Mouse (Mus musculus): ENCODE data around the gene Zfp689. TPM values are rescaled to one million over a fixed set of nuclear protein-coding genes. Genes with fewer than 3 reads are reported as not detected.
A peak's percentile ranks its signal among the peaks of the same experiment; 100 is the strongest.
"Not testable (repeated sequence)": the region's sequence is repeated elsewhere in the genome, so short reads cannot be mapped to it uniquely, and the experiment has no call there.

The Zfp689 gene
- total RNA-seq (2014; rRNA removed): 7.7 and 11.0 TPM in 2 replicates
- 7.3 and 8.0 TPM in 2 replicates for polyA plus RNA-seq (2015; fragmentation: Nextera tagmentation; extraction: Ambion mirVana)

GRCm38 (mm10) chr7:127448521-127449300 lies at the start of gene Zfp689:
Gene Zfp689, minus strand, starts transcription at chr7:127449158.
- Histone ChIP-seq H3K4me3 (ENCODE audit: low read depth, low read length) (peak within 1 kb of the TSS; percentile 95), H3K9me3 (ENCODE audit: low read length) (no peaks in the 10 kb centered on the region), H3K4me1 (ENCODE audit: insufficient read depth, low read length) (peaks cover 7% of the 10 kb centered on the region; the same call in 1 of the 2 replicates), H3K36me3 (ENCODE audit: insufficient read depth, low read length) (peaks cover 11% of the 10 kb centered on the region), H3K4me2 (ENCODE audit: low read depth, low read length, poor library complexity, severe bottlenecking) (peak within 1 kb of the TSS; percentile 54), H3K27me3 (ENCODE audit: insufficient read depth, low read length) (no peaks in the 10 kb centered on the region), H3K27ac (ENCODE audit: low read depth, low read length) (peak within 1 kb of the TSS; percentile 95), H3K9ac (replicated peaks; ENCODE audit: low read length, poor library complexity, severe bottlenecking) (peak within 1 kb of the TSS; percentile 93)
- ATAC-seq (ENCODE audit: low FRiP score): peak; percentile 93
- DNase-seq (ENCODE audit: low spot score): peak; percentile 98
- TF ChIP-seq CTCF (IDR thresholded peaks at IDR 0.05): peak; percentile 32
- WGBS: under 1% methylated on average over 49 of the region's 54 CpGs

- no peaks in the 10 kb centered on the region for H3K27me3 ChIP-seq (ENCODE audit: insufficient read depth, low read length)
- DNase-seq (ENCODE audit: low spot score) (peak; percentile 43), ATAC-seq (ENCODE audit: low FRiP score) (no peak)
- H3K36me3 ChIP-seq (ENCODE audit: insufficient read depth, low read length): no peaks in the 10 kb centered on the region
- H3K27ac ChIP-seq (ENCODE audit: low read depth, low read length): no peak overlapping the region
- TF ChIP-seq CTCF (IDR thresholded peaks at IDR 0.05): peak; percentile 72
- no peaks in the 10 kb centered on the region for H3K4me1 ChIP-seq (ENCODE audit: insufficient read depth, low read length)
- H3K9me3 ChIP-seq (ENCODE audit: low read length): no peaks in the 10 kb centered on the region
- H3K9ac ChIP-seq (replicated peaks; ENCODE audit: low read length, poor library complexity, severe bottlenecking): no peak overlapping the region
- no peak overlapping the region for H3K4me2 ChIP-seq (ENCODE audit: low read depth, low read length, poor library complexity, severe bottlenecking)
- no peak overlapping the region for H3K4me3 ChIP-seq (ENCODE audit: low read depth, low read length)
- WGBS: 42% methylated on average over 3 of the region's 3 CpGs
Observed at GRCm38 (mm10) chr7:127498407-127498806, 49.4 kb upstream of the Zfp689 start.

- DNase-seq (ENCODE audit: low spot score) (no peak), ATAC-seq (ENCODE audit: low FRiP score) (no peak)
- no peak for TF ChIP-seq CTCF (IDR thresholded peaks at IDR 0.05)
- H3K27ac ChIP-seq (ENCODE audit: low read depth, low read length): no peak overlapping the region
- H3K4me2 ChIP-seq (ENCODE audit: low read depth, low read length, poor library complexity, severe bottlenecking): no peak overlapping the region
- 88% methylated on average over 2 of the region's 2 CpGs for WGBS
- H3K9me3 ChIP-seq (ENCODE audit: low read length): no peaks in the 10 kb centered on the region
- H3K4me1 ChIP-seq (ENCODE audit: insufficient read depth, low read length): no peaks in the 10 kb centered on the region
- no peaks in the 10 kb centered on the region for H3K27me3 ChIP-seq (ENCODE audit: insufficient read depth, low read length)
- no peak overlapping the region for H3K9ac ChIP-seq (replicated peaks; ENCODE audit: low read length, poor library complexity, severe bottlenecking)
- no peak overlapping the region for H3K4me3 ChIP-seq (ENCODE audit: low read depth, low read length)
- no peaks in the 10 kb centered on the region for H3K36me3 ChIP-seq (ENCODE audit: insufficient read depth, low read length)
Observed at GRCm38 (mm10) chr7:127497382-127497781, 48.4 kb upstream of the Zfp689 start.

- DNase-seq (ENCODE audit: low spot score) (no peak), ATAC-seq (ENCODE audit: low FRiP score) (no peak)
- TF ChIP-seq CTCF (IDR thresholded peaks at IDR 0.05): no peak
- Histone ChIP-seq H3K4me2 (ENCODE audit: low read depth, low read length, poor library complexity, severe bottlenecking) (no peak overlapping the region), H3K9me3 (ENCODE audit: low read length) (no peaks in the 10 kb centered on the region), H3K9ac (replicated peaks; ENCODE audit: low read length, poor library complexity, severe bottlenecking) (no peak overlapping the region), H3K4me1 (ENCODE audit: insufficient read depth, low read length) (no peaks in the 10 kb centered on the region), H3K36me3 (ENCODE audit: insufficient read depth, low read length) (peaks cover 19% of the 10 kb centered on the region), H3K27me3 (ENCODE audit: insufficient read depth, low read length) (no peaks in the 10 kb centered on the region), H3K4me3 (ENCODE audit: low read depth, low read length) (no peak overlapping the region), H3K27ac (ENCODE audit: low read depth, low read length) (no peak overlapping the region)
Observed at GRCm38 (mm10) chr7:127494648-127495047, 45.7 kb upstream of the Zfp689 start.

GRCm38 (mm10) chr7:127491846-127492245 lies 42.9 kb upstream of the Zfp689 start:
- H3K27me3 ChIP-seq (ENCODE audit: insufficient read depth, low read length): no peaks in the 10 kb centered on the region
- 91% methylated on average over 3 of the region's 3 CpGs for WGBS
- DNase-seq (ENCODE audit: low spot score) (no peak), ATAC-seq (ENCODE audit: low FRiP score) (no peak)
- H3K4me3 ChIP-seq (ENCODE audit: low read depth, low read length): no peak overlapping the region
- no peak overlapping the region for H3K27ac ChIP-seq (ENCODE audit: low read depth, low read length)
- H3K36me3 ChIP-seq (ENCODE audit: insufficient read depth, low read length): peaks cover 29% of the 10 kb centered on the region
- no peaks in the 10 kb centered on the region for H3K4me1 ChIP-seq (ENCODE audit: insufficient read depth, low read length)
- TF ChIP-seq CTCF (IDR thresholded peaks at IDR 0.05): no peak
- H3K4me2 ChIP-seq (ENCODE audit: low read depth, low read length, poor library complexity, severe bottlenecking): no peak overlapping the region
- H3K9ac ChIP-seq (replicated peaks; ENCODE audit: low read length, poor library complexity, severe bottlenecking): no peak overlapping the region
- H3K9me3 ChIP-seq (ENCODE audit: low read length): no peaks in the 10 kb centered on the region

GRCm38 (mm10) chr7:127489982-127490381 lies 41.0 kb upstream of the Zfp689 start:
- H3K4me3 ChIP-seq (ENCODE audit: low read depth, low read length): no peak overlapping the region
- H3K9me3 ChIP-seq (ENCODE audit: low read length): no peaks in the 10 kb centered on the region
- no peak for TF ChIP-seq CTCF (IDR thresholded peaks at IDR 0.05)
- no peaks in the 10 kb centered on the region for H3K4me1 ChIP-seq (ENCODE audit: insufficient read depth, low read length)
- no peak overlapping the region for H3K27ac ChIP-seq (ENCODE audit: low read depth, low read length)
- no peak overlapping the region for H3K9ac ChIP-seq (replicated peaks; ENCODE audit: low read length, poor library complexity, severe bottlenecking)
- H3K4me2 ChIP-seq (ENCODE audit: low read depth, low read length, poor library complexity, severe bottlenecking): no peak overlapping the region
- no peaks in the 10 kb centered on the region for H3K27me3 ChIP-seq (ENCODE audit: insufficient read depth, low read length)
- DNase-seq (ENCODE audit: low spot score): no peak
- no peak; the same call in 1 of the 2 replicates for ATAC-seq (ENCODE audit: low FRiP score)
- H3K36me3 ChIP-seq (ENCODE audit: insufficient read depth, low read length): peaks cover 47% of the 10 kb centered on the region
- 99% methylated on average over 7 of the region's 7 CpGs for WGBS

- H3K27me3 ChIP-seq (ENCODE audit: insufficient read depth, low read length); H3K4me1 ChIP-seq (ENCODE audit: insufficient read depth, low read length); H3K9me3 ChIP-seq (ENCODE audit: low read length); H3K27ac ChIP-seq (ENCODE audit: low read depth, low read length); H3K4me3 ChIP-seq (ENCODE audit: low read depth, low read length); DNase-seq (ENCODE audit: low spot score); ATAC-seq (ENCODE audit: low FRiP score); H3K4me2 ChIP-seq (ENCODE audit: low read depth, low read length, poor library complexity, severe bottlenecking); H3K9ac ChIP-seq (replicated peaks; ENCODE audit: low read length, poor library complexity, severe bottlenecking): not testable (repeated sequence)
- peaks cover 59% of the 10 kb centered on the region for H3K36me3 ChIP-seq (ENCODE audit: insufficient read depth, low read length)
- 79% methylated on average over 4 of the region's 5 CpGs for whole genome bisulfite sequencing
Observed at GRCm38 (mm10) chr7:127488364-127488763, 39.4 kb upstream of the Zfp689 start.
